Mouse (Mus musculus): ENCODE results near the gene Ubn1.

DNA sequence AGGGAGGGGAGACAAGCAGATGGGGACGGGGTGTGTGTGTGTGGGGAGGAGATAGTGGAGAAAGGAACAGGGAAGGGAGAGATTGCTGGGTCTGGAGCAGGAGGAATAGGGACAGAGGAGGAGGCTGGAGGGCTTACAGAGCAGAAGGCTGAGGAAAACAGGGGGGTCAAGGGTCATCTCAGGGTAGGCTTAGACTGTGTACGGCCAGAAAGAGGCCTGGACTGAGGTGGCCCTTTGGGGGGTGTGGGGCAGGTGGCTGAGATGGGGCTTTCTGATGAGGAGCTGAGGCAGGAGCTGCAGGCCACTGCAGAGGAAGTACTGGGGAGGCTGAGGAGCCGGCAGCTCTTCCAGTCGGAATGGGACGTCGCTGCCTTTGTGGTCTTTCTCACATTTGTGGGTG lies 42.4 kb upstream of the Ubn1 start:
- TF ChIP-seq EP300 (IDR thresholded peaks at IDR 0.05) (no peak), CTCF (IDR thresholded peaks at IDR 0.05) (no peak)

Data from lung, postnatal 0 days (tissue).